Mouse (Mus musculus): ENCODE data around the gene Pcdh7. TPM values are rescaled to one million over a fixed set of nuclear protein-coding genes. Genes with fewer than 3 reads are reported as not detected.
"Not testable (repeated sequence)": the region's sequence is repeated elsewhere in the genome, so short reads cannot be mapped to it uniquely, and the experiment has no call there.

Gene Pcdh7
- polyA plus RNA-seq (2016; fragmentation: Nextera tagmentation; extraction: Ambion mirVana): 10.3 and 11.5 TPM in 2 replicates

DNA sequence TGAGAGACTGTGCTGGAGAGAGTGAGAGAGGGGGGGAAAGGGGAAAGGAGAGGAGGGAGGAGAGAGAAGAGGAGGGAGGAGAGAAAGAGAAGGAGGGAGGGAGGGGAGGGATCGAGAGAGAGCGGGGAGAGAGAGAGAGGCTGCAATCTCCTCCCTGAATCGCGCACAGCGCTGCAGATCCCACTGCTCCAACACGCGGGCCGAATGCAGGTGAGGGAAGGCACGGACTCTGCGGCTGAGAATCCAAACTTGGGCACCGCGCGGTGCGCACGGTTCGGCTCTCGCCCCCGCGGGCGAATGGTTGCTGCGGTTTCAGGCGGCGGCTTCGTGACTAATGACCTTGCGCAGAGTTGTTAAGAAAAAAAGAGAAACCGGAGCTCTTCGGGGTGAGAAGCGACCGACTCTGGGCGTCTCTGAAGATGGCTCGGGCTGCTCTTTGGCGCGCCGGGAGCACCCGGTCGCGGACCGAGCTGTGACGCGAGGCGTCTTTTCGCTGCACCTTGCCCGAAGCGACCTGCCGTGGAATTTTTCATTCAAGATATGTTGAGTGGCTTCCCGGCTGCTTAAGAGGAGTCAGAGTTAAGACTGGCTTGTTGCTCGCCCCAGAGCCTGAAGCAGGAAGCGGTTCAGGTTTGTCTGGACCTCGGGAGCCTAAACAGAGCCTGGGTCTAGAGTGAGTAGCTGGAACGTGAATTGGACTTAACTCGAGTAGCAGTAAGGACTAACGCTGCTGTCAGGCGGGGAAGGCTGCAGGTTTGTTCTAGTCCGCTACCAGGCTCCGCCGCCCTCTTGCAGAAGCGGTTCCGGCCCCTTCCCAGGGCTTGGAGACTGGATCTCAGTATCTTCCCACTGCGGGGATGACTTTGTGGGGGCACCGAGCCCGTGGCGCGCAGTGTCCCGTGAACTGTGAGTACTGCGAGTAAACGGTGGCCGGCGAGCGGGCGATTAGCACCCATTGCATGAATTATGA is at the start of gene Pcdh7:
Gene Pcdh7 (plus strand): TSS at position 62 of the 970 bp plus-strand sequence.
- Histone ChIP-seq H3K36me3 (no peaks in the 10 kb centered on the region), H3K9ac (replicated peaks) (peak within 1 kb of the TSS; percentile 73), H3K27ac (peak within 1 kb of the TSS; percentile 92), H3K27me3 (peaks cover 28% of the 10 kb centered on the region), H3K9me3 (no peaks in the 10 kb centered on the region), H3K4me1 (replicated peaks) (peaks cover 15% of the 10 kb centered on the region; the same call in 1 of the 2 replicates), H3K4me2 (peak within 1 kb of the TSS; percentile 91), H3K4me3 (replicated peaks) (peak within 1 kb of the TSS; percentile 65)
- peak; percentile 15 for ATAC-seq (ENCODE audit: insufficient number of reproducible peaks, insufficient read depth, low FRiP score, low TSS enrichment, low read depth)
- WGBS: under 1% methylated on average over 70 of the region's 70 CpGs

DNA sequence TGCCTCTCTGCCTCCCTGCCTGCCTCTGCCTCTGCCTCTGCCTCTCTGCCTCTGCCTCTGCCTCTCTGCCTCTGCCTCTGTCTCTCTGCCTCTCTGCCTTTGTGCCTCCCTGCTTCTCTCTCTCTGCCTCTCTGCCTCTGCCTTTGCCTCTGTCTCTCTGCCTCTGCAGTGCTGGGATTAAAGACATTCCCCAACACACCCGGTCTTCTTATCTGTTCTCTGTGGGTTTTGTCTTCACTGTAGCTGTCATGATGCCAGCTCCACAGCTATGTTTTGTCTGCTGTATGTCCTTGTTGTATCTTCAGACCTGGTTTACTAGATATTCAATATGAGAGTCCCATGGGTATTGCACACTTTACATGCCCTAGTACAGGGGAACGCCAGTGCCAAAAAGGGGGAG is 40.8 kb upstream of the Pcdh7 start:
- H3K9me3 ChIP-seq; ATAC-seq (ENCODE audit: insufficient number of reproducible peaks, insufficient read depth, low FRiP score, low TSS enrichment, low read depth); H3K36me3 ChIP-seq; H3K4me2 ChIP-seq; H3K4me3 ChIP-seq (replicated peaks); H3K9ac ChIP-seq (replicated peaks); H3K27me3 ChIP-seq; H3K4me1 ChIP-seq (replicated peaks); H3K27ac ChIP-seq: not testable (repeated sequence)
- WGBS: 89% methylated on average over 2 of the region's 2 CpGs

DNA sequence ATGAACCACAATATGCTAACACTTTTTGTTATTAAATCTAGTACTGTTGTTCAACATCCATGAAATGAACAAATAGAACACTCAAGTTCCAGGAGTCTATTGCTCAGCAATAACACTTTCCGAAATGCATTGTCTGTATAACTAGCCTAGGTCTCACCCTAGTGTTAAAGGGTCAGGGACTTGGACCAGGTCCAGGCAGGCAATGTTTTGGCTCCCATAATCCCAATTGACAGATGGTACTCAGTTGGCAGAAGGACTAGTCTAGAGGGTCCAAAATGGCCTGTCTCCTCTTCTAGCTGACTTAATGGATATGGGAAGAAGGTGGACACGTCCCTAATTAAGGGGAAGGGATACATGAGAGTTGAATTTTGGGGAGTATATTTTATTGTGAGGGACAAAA is 9.4 kb upstream of the Pcdh7 start:
- Histone ChIP-seq H3K27ac (no peak overlapping the region), H3K4me3 (replicated peaks) (no peak overlapping the region), H3K9me3 (no peaks in the 10 kb centered on the region), H3K27me3 (no peaks in the 10 kb centered on the region), H3K36me3 (no peaks in the 10 kb centered on the region), H3K9ac (replicated peaks) (no peak overlapping the region), H3K4me2 (no peak overlapping the region), H3K4me1 (replicated peaks) (no peaks in the 10 kb centered on the region)
- no peak for ATAC-seq (ENCODE audit: insufficient number of reproducible peaks, insufficient read depth, low FRiP score, low TSS enrichment, low read depth)
- WGBS: 93% methylated on average over 2 of the region's 2 CpGs

DNA sequence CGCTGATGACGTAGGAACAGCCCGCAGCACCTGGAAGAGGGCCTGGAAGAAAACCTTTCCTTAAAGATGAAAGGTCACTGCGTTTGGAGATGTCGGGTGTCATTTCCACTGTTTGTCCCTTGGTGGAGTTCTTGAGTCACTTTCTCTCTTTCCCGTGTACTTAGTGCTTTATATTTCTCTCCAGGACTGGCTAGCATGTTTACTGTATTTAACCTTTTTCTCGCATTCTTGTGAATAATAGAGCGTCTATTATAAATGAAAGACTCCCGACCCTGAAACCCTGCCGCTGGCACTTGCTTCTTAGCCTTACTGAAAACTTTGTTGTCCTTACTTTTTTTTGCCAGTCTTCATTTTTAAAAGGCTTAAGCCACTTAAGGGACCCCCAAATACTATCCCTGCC is 3.8 kb upstream of the Pcdh7 start:
- peak overlapping the region; percentile 91 for H3K4me2 ChIP-seq
- no peaks in the 10 kb centered on the region for H3K27me3 ChIP-seq
- under 1% methylated on average over 10 of the region's 10 CpGs for WGBS
- no peak overlapping the region for H3K9ac ChIP-seq (replicated peaks)
- H3K4me3 ChIP-seq (replicated peaks): peak overlapping the region; percentile 65
- no peaks in the 10 kb centered on the region for H3K9me3 ChIP-seq
- H3K4me1 ChIP-seq (replicated peaks): no peaks in the 10 kb centered on the region
- no peaks in the 10 kb centered on the region for H3K36me3 ChIP-seq
- no peak for ATAC-seq (ENCODE audit: insufficient number of reproducible peaks, insufficient read depth, low FRiP score, low TSS enrichment, low read depth)
- no peak overlapping the region for H3K27ac ChIP-seq

DNA sequence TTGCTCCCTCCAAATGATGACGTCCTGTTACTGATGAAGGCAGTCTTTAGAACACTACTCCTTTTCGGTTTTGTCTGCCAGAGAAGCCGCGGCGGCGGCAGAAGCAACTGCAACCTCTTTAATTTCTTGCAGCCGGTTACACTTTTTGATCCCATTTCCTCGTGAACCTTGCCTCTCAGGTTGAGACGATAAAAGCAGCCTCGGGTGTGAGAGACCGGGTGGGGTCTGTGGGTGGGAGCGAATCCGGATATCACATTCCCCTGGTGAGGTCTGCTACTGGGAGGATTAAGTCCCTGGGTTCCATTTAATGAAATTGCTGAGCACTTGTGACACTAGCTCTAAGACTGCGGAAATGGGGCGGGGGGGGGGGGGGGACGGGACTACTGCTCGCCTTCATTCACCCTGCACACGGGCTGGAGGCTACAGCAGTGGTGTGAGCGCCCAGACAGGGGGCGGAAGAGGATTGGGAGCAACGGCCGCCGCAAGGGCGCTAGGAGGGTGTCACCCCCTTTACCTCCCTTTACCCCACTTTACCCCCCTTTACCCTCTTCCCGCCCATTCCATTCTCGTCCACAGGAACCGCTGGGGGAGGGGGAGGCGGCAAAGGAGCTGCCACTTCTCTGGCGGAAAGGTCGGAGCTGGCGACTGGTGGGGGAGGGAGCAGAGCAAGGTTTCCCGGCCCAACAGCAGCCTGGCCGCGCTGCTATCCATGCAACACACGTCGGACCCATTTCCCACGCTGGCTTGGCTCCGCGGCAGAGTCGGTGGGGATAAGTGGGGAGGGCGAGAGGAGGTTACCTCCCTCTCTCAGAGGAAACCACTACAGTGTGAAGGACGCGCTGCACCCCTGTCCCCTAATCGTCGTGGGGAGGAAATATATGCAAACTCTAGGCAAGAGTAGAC is 2.9 kb upstream of the Pcdh7 start:
- ATAC-seq (ENCODE audit: insufficient number of reproducible peaks, insufficient read depth, low FRiP score, low TSS enrichment, low read depth): peak; percentile 70
- peak overlapping the region; percentile 91 for H3K4me2 ChIP-seq
- no peaks in the 10 kb centered on the region for H3K36me3 ChIP-seq
- H3K9ac ChIP-seq (replicated peaks): peak overlapping the region; percentile 73
- whole genome bisulfite sequencing: under 1% methylated on average over 42 of the region's 45 CpGs
- H3K27me3 ChIP-seq: peaks cover 7% of the 10 kb centered on the region
- H3K27ac ChIP-seq: peak overlapping the region; percentile 92
- H3K9me3 ChIP-seq: no peaks in the 10 kb centered on the region
- no peaks in the 10 kb centered on the region for H3K4me1 ChIP-seq (replicated peaks)
- peak overlapping the region; percentile 65 for H3K4me3 ChIP-seq (replicated peaks)

DNA sequence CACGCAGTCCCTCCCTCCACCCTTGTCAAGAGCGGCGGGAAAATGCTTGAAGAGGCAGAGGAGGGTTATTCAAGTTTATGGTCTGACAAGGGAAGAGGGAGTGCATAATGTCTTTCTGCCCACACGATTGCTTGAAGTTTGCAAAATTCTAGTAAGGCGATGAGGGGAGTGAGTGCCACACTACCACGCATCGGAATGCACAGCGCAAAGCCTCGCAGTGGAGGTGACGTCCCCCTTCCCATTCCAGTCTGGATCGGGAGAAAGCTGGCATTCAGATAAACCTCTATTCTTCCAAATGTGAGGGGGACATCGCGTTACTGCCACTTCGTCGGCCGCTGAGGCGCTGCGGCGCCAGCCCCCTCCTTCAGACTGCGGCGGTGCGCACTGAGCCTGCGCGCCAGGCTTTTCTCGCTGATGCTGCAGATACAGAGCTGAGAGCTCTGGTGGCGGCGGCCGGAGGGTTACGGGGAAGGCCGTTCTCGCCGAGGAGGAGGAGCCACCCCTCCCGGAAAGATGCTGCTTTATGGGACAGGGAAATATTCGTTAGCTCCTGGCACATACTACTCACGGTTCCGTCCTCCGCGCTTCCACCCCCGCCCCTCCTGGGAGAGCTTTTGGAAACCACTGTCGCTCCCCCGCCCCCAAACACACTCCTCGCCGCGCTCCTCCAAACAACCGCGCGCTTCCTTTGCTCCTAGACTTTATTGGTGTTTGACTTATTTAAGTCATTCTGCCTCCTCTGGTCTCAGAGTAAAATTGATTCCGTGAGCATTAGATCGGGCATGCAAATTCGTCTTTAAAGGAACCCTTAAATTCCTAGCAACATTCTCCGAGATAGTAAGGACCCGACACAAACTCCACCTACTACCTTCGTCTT is 2.0 kb upstream of the Pcdh7 start:
- no peak; the same call in 1 of the 2 replicates for ATAC-seq (ENCODE audit: insufficient number of reproducible peaks, insufficient read depth, low FRiP score, low TSS enrichment, low read depth)

DNA sequence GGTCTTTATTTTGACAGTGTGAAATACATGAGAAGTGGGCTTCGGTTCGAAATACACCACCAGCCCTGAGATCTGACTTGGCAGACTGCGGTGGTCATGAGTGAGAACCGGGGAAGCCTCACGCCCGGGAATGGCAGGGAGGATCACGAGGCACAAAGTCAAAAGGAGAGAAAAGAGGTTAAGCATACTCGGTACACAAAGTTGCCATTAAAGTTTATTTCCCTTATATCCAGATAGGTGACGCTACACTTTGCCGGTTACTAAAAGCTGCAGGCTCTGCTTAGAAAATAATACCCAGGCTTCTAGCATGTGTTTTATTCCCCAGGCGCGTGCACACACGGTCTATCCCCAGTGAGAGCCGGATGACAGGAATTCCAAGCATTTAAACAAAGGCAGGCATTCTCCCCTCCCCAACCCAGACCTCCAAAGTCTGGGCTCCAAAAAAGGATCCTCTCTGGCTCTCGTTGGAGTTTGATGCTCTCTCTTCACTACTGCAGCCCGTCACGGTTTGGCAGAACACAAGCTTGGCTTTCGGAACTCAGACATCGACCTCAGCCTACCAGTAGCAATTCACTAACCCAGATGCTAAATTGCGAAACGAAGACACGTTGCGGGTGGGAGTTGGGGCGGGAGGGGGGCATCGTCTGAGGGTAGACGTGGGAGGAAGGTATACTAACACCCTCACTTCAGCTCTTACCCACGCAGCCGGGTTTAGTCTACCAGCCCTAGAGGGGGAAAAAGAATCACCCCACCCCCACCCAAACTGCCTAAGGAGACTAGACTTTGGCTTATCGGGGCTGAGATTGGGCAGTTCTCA is 1.1 kb upstream of the Pcdh7 start:
- H3K4me3 ChIP-seq (replicated peaks): peak overlapping the region; percentile 65
- H3K27ac ChIP-seq: peak overlapping the region; percentile 92
- peak overlapping the region; percentile 91 for H3K4me2 ChIP-seq
- WGBS: under 1% methylated on average over 29 of the region's 29 CpGs
- no peaks in the 10 kb centered on the region for H3K36me3 ChIP-seq
- ATAC-seq (ENCODE audit: insufficient number of reproducible peaks, insufficient read depth, low FRiP score, low TSS enrichment, low read depth): no peak
- peak overlapping the region; percentile 73 for H3K9ac ChIP-seq (replicated peaks)
- H3K4me1 ChIP-seq (replicated peaks): peaks cover 9% of the 10 kb centered on the region; the same call in 1 of the 2 replicates
- peaks cover 25% of the 10 kb centered on the region for H3K27me3 ChIP-seq
- H3K9me3 ChIP-seq: no peaks in the 10 kb centered on the region

More for the DNA sequence above, 2.0 kb upstream of the Pcdh7 start:
- no peaks in the 10 kb centered on the region for H3K36me3 ChIP-seq
- peak overlapping the region; percentile 73 for H3K9ac ChIP-seq (replicated peaks)
- H3K27ac ChIP-seq: peak overlapping the region; percentile 92
- 1% methylated on average over 53 of the region's 53 CpGs for WGBS
- peak overlapping the region; percentile 91 for H3K4me2 ChIP-seq
- peak overlapping the region; percentile 65 for H3K4me3 ChIP-seq (replicated peaks)
- H3K27me3 ChIP-seq: peaks cover 16% of the 10 kb centered on the region
- no peaks in the 10 kb centered on the region for H3K9me3 ChIP-seq
- H3K4me1 ChIP-seq (replicated peaks): 0 out of 2 replicates have a peak, but pooled peaks cover 5% of the 10 kb centered on the region

DNA sequence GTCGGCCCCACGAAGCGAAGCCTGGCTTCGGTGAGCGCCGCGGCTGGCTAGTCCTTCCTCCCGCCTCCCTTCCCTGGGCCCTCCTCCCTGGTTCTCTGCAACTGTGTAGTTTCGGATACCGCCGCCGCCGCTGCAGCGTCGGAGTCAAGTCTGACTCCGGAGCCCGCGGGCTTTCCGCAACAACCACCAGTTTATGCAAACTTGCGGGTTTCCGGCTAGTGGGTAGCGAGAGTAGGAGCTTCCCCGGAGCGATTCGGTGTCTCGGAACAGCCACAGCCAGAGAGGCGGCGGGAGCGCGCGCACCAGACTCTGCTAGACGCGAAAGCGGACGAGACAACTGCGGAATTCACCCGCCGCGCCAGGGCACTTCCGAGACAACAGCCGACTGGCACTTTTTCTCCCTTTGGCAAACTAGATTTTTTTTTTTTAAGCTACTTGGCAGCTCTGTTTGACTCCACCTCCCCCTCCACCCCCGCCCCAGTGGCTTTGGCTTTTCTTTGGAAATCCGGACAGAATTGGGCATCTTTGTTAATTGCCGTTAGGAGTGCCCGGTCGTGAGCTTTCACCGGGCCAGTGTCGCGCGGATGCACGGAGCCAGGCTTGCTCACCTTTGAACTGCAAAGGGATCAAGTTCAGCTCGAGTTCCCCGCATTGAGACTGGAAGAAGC is 395 bp upstream of the Pcdh7 start:
- peaks cover 28% of the 10 kb centered on the region for H3K27me3 ChIP-seq
- peak overlapping the region; percentile 73 for H3K9ac ChIP-seq (replicated peaks)
- under 1% methylated on average over 53 of the region's 53 CpGs for WGBS
- no peaks in the 10 kb centered on the region for H3K36me3 ChIP-seq
- H3K4me2 ChIP-seq: peak overlapping the region; percentile 91
- H3K9me3 ChIP-seq: no peaks in the 10 kb centered on the region
- H3K4me1 ChIP-seq (replicated peaks): peaks cover 15% of the 10 kb centered on the region; the same call in 1 of the 2 replicates
- H3K27ac ChIP-seq: peak overlapping the region; percentile 92
- peak; percentile 17; the same call in 1 of the 2 replicates for ATAC-seq (ENCODE audit: insufficient number of reproducible peaks, insufficient read depth, low FRiP score, low TSS enrichment, low read depth)
- H3K4me3 ChIP-seq (replicated peaks): peak overlapping the region; percentile 65

DNA sequence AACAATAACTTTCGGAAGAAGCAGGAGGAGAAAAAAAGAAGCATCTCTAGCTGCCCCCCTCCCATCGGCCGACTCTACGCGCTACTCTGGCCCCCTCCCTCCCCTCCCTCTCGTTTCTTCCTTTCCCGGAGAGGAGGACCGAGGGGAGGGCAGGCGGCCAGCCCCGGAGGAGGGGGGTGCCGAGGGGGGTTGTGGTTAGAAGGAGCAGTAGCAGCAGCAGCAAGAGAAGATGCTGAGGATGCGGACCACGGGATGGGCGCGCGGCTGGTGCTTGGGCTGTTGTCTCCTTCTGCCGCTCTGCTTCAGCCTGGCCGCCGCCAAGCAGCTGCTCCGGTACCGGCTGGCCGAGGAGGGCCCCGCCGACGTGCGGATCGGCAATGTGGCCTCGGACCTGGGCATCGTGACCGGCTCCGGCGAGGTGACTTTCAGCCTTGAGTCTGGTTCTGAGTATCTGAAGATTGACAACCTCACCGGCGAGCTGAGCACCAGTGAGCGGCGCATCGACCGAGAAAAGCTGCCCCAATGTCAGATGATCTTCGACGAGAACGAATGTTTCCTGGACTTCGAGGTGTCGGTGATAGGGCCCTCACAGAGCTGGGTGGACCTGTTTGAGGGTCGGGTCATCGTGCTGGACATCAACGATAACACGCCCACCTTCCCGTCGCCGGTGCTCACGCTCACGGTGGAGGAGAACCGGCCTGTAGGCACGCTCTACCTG is 1.3 kb downstream of the Pcdh7 start:
- no peaks in the 10 kb centered on the region for H3K36me3 ChIP-seq
- H3K9ac ChIP-seq (replicated peaks): peak overlapping the region; percentile 73
- no peaks in the 10 kb centered on the region for H3K9me3 ChIP-seq
- peaks cover 15% of the 10 kb centered on the region; the same call in 1 of the 2 replicates for H3K4me1 ChIP-seq (replicated peaks)
- H3K27me3 ChIP-seq: peaks cover 28% of the 10 kb centered on the region
- H3K4me2 ChIP-seq: peak overlapping the region; percentile 91
- peak overlapping the region; percentile 7; the same call in 1 of the 2 replicates for H3K27ac ChIP-seq
- under 1% methylated on average over 53 of the region's 54 CpGs for WGBS
- ATAC-seq (ENCODE audit: insufficient number of reproducible peaks, insufficient read depth, low FRiP score, low TSS enrichment, low read depth): no peak
- peak overlapping the region; percentile 65 for H3K4me3 ChIP-seq (replicated peaks)

Data from limb, embryonic 12.5 days (tissue).